Mouse (Mus musculus) CH12.LX (cell line): ENCODE data around the gene Ror1. TPM values are rescaled to one million over a fixed set of nuclear protein-coding genes. Genes with fewer than 3 reads are reported as not detected.

Source experiments
- DNase-seq: peaks from one replicate; pipeline ENCODE4 v3.0.0-alpha.2; 2013; ENCODE audit errors: extremely low read depth
- H3K27ac ChIP-seq: 2 replicates; pipeline ENCODE4 v1.5.1; 2012; ENCODE audit warnings: low read depth, mild to moderate bottlenecking, control low read depth, moderate library complexity; ENCODE audit not compliant: insufficient read depth
- H3K27me3 ChIP-seq: replicated peaks from 2 replicates; pipeline ENCODE3; 2012; ENCODE audit warnings: inconsistent platforms
- H3K36me3 ChIP-seq, 2 experiments: replicated peaks in 1 of 2; 2 replicates each; pipeline versions ENCODE3 to v1.6.1; 2012; ENCODE audit warnings: inconsistent platforms in 1 of 2, low read length in 1 of 2, mild to moderate bottlenecking in 1 of 2, mixed read lengths in 1 of 2, moderate library complexity in 1 of 2; ENCODE audit not compliant: control insufficient read depth in 1 of 2, insufficient read depth in 1 of 2
- H3K4me1 ChIP-seq, 2 experiments: 2 replicates each; pipeline ENCODE4 v1.6.1; 2012; ENCODE audit warnings: inconsistent platforms in 1 of 2, moderate library complexity in 1 of 2; ENCODE audit not compliant: insufficient read depth in 2 of 2, control insufficient read depth in 1 of 2
- H3K4me2 ChIP-seq: 2 replicates; pipeline ENCODE4 v1.6.1; 2012; ENCODE audit warnings: low read depth, mild to moderate bottlenecking, control low read depth; ENCODE audit not compliant: poor library complexity, insufficient read depth, severe bottlenecking
- H3K4me3 ChIP-seq, 3 experiments: fragments of 150-350 bp in 1 of 3; sonication (generic) in 1 of 3; replicated peaks in 1 of 3; 2 replicates each; pipeline versions ENCODE3 to v1.5.1; 2011 to 2012; ENCODE audit warnings: low read depth in 2 of 3, low read length in 2 of 3, mild to moderate bottlenecking in 2 of 3, moderate library complexity in 2 of 3, control low read depth in 1 of 3, improper control_type of control experiment in 1 of 3, inconsistent platforms in 1 of 3, mixed read lengths in 1 of 3; ENCODE audit not compliant: poor library complexity in 1 of 3
- H3K79me2 ChIP-seq: replicated peaks from 2 replicates; pipeline ENCODE4 v1.6.1; 2012; ENCODE audit warnings: mild to moderate bottlenecking, moderate library complexity; ENCODE audit not compliant: control insufficient read depth, poor library complexity, insufficient read depth, severe bottlenecking; ENCODE audit errors: extremely low read depth
- H3K9ac ChIP-seq: 2 replicates; pipeline ENCODE4 v1.6.1; 2012; ENCODE audit warnings: low read depth, mild to moderate bottlenecking, control low read depth, moderate library complexity; ENCODE audit not compliant: insufficient read depth
- H3K9me3 ChIP-seq: replicated peaks from 2 replicates; pipeline ENCODE3; 2012; ENCODE audit warnings: low read length, inconsistent platforms, mixed read lengths
- CHD2 ChIP-seq: IDR thresholded peaks from 2 replicates; pipeline ENCODE4 v1.6.1; 2011; ENCODE audit warnings: low read length, improper control_type of control experiment
- CTCF ChIP-seq, 2 experiments: IDR thresholded peaks in 1 of 2; conservative IDR thresholded peaks in 1 of 2; 2 replicates each; pipeline ENCODE4 v1.5.1; 2011 to 2012; ENCODE audit warnings: low read depth in 2 of 2, low read length in 2 of 2, improper control_type of control experiment in 1 of 2, inconsistent platforms in 1 of 2, mild to moderate bottlenecking in 1 of 2, moderate library complexity in 1 of 2
- ELF1 ChIP-seq: IDR thresholded peaks from 2 replicates; pipeline ENCODE4 v1.6.1; 2014; ENCODE audit warnings: low read depth, mild to moderate bottlenecking, inconsistent platforms, low read length, improper control_type of control experiment
- MAX ChIP-seq: IDR thresholded peaks from 2 replicates; pipeline ENCODE4 v1.6.1; 2011; ENCODE audit warnings: low read length, improper control_type of control experiment
- MXI1 ChIP-seq: IDR thresholded peaks from 2 replicates; pipeline ENCODE4 v1.6.1; 2011; ENCODE audit warnings: mild to moderate bottlenecking, low read depth, low read length, improper control_type of control experiment
- PAX5 ChIP-seq: IDR thresholded peaks from 2 replicates; pipeline ENCODE4 v1.6.1; 2012; ENCODE audit warnings: low read length, inconsistent platforms, mixed read lengths
- POLR2A ChIP-seq: IDR thresholded peaks from 2 replicates; pipeline ENCODE4 v1.6.1; 2011; ENCODE audit warnings: low read depth, mild to moderate bottlenecking, improper control_type of control experiment, low read length
- RAD21 ChIP-seq: IDR thresholded peaks from 2 replicates; pipeline ENCODE4 v1.6.1; 2011; ENCODE audit warnings: low read depth, mild to moderate bottlenecking, low read length, improper control_type of control experiment, moderate library complexity
- SIN3A ChIP-seq: IDR thresholded peaks from 2 replicates; pipeline ENCODE4 v1.6.1; 2012; ENCODE audit warnings: low read length, improper control_type of control experiment, inconsistent platforms
- SMC3 ChIP-seq: IDR thresholded peaks from 2 replicates; pipeline ENCODE4 v1.6.1; 2011; ENCODE audit warnings: low read depth, low read length, improper control_type of control experiment
- TBP ChIP-seq: conservative IDR thresholded peaks from 2 replicates; pipeline ENCODE4 v1.6.1; 2011; ENCODE audit warnings: low read depth, low read length, improper control_type of control experiment
- UBTF ChIP-seq: IDR thresholded peaks from 2 replicates; pipeline ENCODE4 v1.6.1; 2012; ENCODE audit warnings: low read depth, mild to moderate bottlenecking, inconsistent platforms, low read length, improper control_type of control experiment, moderate library complexity
- USF2 ChIP-seq: conservative IDR thresholded peaks from 2 replicates; pipeline ENCODE4 v1.6.1; 2011; ENCODE audit warnings: low read depth, low read length, improper control_type of control experiment
- dilution Hi-C: fragments of 300-500 bp; cut with MboI; formaldehyde crosslinking; loops from 2 replicates; pipeline ENCODE4 v1.14.3; 2020; ENCODE audit warnings: low sequenced_read_pairs; ENCODE audit not compliant: extremely low pct_unique_long_range_greater_than_20kb, extremely low pct_ligation_motif_present
- in situ Hi-C: fragments of 300-500 bp; cut with MboI; formaldehyde crosslinking; loops from 3 replicates; pipeline ENCODE4 v1.14.3; 2019; ENCODE audit warnings: low sequenced_read_pairs, low pct_ligation_motif_present, low pct_unique_long_range_greater_than_20kb, mixed read lengths
- polyA plus RNA-seq: library from polyadenylated mRNA; unstranded; fragments of >175 nt; gene quantifications from 2 replicates; pipeline ENCODE4 v1.2.1, GENCODE M21; 2012; ENCODE audit warnings: low read depth; ENCODE audit not compliant: insufficient read length
- total RNA-seq, 2 experiments: library from RNA; depleted of rRNA; stranded (reverse); fragments of 300-350 nt in 1 of 2; fragments of >200 nt in 1 of 2; gene quantifications; 2 replicates each; pipeline ENCODE4 v1.2.3; 2012 to 2014

Gene Ror1
- total and polyA plus RNA-seq, 3 experiments, result not detected

DNA sequence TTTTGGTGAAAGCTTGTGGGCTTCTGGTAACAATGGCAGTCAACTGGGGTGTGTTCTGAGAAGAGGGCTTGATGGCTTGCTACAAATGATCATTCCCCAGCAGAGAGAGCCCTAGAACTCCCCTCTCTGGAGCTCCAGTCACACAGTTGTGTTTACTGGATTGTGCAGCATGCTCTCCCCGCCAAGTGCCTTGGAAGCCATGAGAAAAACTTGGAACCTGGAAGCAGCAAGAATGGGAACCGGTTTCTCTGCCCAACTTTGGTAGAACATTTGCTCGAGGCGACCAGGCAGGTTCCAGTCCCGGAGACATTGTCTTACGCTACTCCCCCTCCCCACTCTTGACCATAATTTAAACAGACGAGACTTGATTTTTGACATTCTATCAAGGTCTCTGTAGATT lies 80.0 kb downstream of the Ror1 start:
- H3K4me3 ChIP-seq, result no peak overlapping the region
- TF ChIP-seq CHD2 (no peak), RAD21 (no peak), CTCF (conservative IDR thresholded peaks at IDR 0.05 in 1 of 2, IDR thresholded peaks at IDR 0.05 in 1 of 2; ENCODE audit: low read depth in 2 of 2, low read length in 2 of 2) (no peak), POLR2A (no peak), MXI1 (no peak), MAX (no peak), SMC3 (no peak), SIN3A (no peak), PAX5 (no peak), TBP (no peak), ELF1 (no peak)
- H3K36me3 ChIP-seq, result no peaks in the 10 kb centered on the region
- no peak overlapping the region for H3K27ac ChIP-seq
- DNase-seq, result no peak
- H3K79me2 ChIP-seq, result no peaks in the 10 kb centered on the region
- in situ Hi-C loops (no loop called here), dilution Hi-C loops (no loop called here)
- no peaks in the 10 kb centered on the region for H3K4me1 ChIP-seq
- H3K9ac ChIP-seq, result no peak overlapping the region
- H3K27me3 ChIP-seq, result no peaks in the 10 kb centered on the region
- no peak overlapping the region for H3K4me2 ChIP-seq
- no peaks in the 10 kb centered on the region for H3K9me3 ChIP-seq

DNA sequence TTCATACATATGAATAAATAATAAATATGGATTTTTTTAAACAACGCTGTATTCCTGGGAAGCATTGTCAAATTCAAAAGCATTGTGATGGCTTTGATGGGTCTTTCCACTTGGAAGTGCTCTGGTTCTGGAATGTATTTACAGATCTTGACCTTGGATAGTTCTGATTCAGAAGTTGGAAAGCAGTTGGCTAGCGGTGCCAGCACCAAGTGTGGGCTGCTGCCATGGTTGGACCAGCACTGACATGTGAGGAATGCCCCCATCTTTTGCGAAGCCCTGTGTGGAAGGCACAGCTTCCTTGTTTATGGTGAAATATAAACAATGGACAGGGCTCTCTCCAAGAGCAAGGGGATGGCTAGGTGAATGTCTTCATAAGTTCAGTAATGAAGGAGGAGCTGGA lies 82.7 kb downstream of the Ror1 start:
- H3K4me3 ChIP-seq, result no peak overlapping the region
- in situ Hi-C loops, result no loop called here
- no peaks in the 10 kb centered on the region for H3K79me2 ChIP-seq
- no peak overlapping the region for H3K4me2 ChIP-seq
- TF ChIP-seq UBTF (no peak), POLR2A (no peak), USF2 (no peak), CHD2 (no peak)
- H3K9ac ChIP-seq, result no peak overlapping the region
- no peaks in the 10 kb centered on the region for H3K27me3 ChIP-seq
- H3K27ac ChIP-seq, result no peak overlapping the region
- no peaks in the 10 kb centered on the region for H3K36me3 ChIP-seq
- dilution Hi-C loops, result no loop called here
- no peak for DNase-seq
- H3K4me1 ChIP-seq, result no peaks in the 10 kb centered on the region
- peaks cover 3% of the 10 kb centered on the region for H3K9me3 ChIP-seq

DNA sequence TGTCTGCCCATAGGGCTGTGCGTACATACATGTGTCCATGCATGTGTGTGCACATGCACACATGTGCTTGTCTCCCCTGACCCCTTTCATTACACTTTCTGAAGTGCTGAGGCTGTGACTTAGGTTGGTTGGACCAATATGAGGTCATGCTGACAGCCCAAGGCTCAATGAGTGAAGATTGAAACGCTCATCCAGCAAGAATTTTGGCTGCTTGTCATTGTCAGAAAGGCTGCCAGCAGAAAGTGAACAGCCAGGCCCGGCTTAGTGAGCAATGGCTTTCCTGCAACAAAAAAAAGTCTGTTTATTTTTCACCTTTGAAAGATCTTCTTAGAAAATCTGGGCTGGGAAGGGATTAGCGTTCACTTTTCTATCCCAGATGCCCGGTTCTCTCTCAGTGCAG lies 86.1 kb downstream of the Ror1 start:
- no peaks in the 10 kb centered on the region for H3K36me3 ChIP-seq
- H3K27ac ChIP-seq, result no peak overlapping the region
- H3K4me3 ChIP-seq, result no peak overlapping the region
- no peaks in the 10 kb centered on the region for H3K79me2 ChIP-seq
- dilution Hi-C loops, result no loop called here
- H3K9ac ChIP-seq, result no peak overlapping the region
- in situ Hi-C loops, result no loop called here
- H3K9me3 ChIP-seq, result peaks cover 7% of the 10 kb centered on the region
- TF ChIP-seq SIN3A, result no peak
- no peak for DNase-seq
- H3K4me2 ChIP-seq, result no peak overlapping the region
- H3K4me1 ChIP-seq, result no peaks in the 10 kb centered on the region
- H3K27me3 ChIP-seq, result no peaks in the 10 kb centered on the region
